Mouse (Mus musculus) lung, postnatal 0 days (tissue): ENCODE data around the gene Dlx6. TPM values are rescaled to one million over a fixed set of nuclear protein-coding genes. Genes with fewer than 3 reads are reported as not detected.

Source experiments
- ATAC-seq: fragments of 200-750 bp; cut with Nextera tagmentation; 2 replicates; pipeline ENCODE4 v1.8.0; 2017; ENCODE audit warnings: moderate library complexity
- DNase-seq: peaks from one replicate; pipeline ENCODE4 v3.0.0-alpha.2; 2016; ENCODE audit warnings: low spot score
- H3K27ac ChIP-seq: fragments of 300-500 bp; sonication (generic); 2 replicates; pipeline ENCODE4 v1.5.1; 2014; ENCODE audit warnings: antibody characterized with exemption, mild to moderate bottlenecking, low read length, mixed read lengths
- H3K27me3 ChIP-seq: fragments of 300-500 bp; sonication (generic); replicated peaks from 2 replicates; pipeline ENCODE4 v1.6.1; 2014; ENCODE audit warnings: low read length, mixed read lengths; ENCODE audit not compliant: insufficient read depth
- H3K36me3 ChIP-seq: fragments of 300-500 bp; sonication (generic); 2 replicates; pipeline ENCODE4 v1.6.1; 2014; ENCODE audit warnings: low read length, mixed read lengths; ENCODE audit not compliant: insufficient read depth
- H3K4me1 ChIP-seq: fragments of 300-500 bp; sonication (generic); 2 replicates; pipeline ENCODE4 v1.6.1; 2014; ENCODE audit warnings: antibody characterized with exemption, low read depth, low read length, mixed read lengths; ENCODE audit not compliant: insufficient read depth
- H3K4me2 ChIP-seq: fragments of 300-500 bp; sonication (generic); replicated peaks from 2 replicates; pipeline ENCODE4 v1.6.1; 2014; ENCODE audit warnings: low read depth, mild to moderate bottlenecking, low read length, moderate library complexity, mixed read lengths
- H3K4me3 ChIP-seq: fragments of 300-500 bp; sonication (generic); 2 replicates; pipeline ENCODE4 v1.5.1; 2014; ENCODE audit warnings: low read depth, low read length
- H3K9ac ChIP-seq: fragments of 300-500 bp; sonication (generic); replicated peaks from 2 replicates; pipeline ENCODE4 v1.6.1; 2014; ENCODE audit warnings: low read depth, mild to moderate bottlenecking
- H3K9me3 ChIP-seq: fragments of 300-500 bp; sonication (generic); 2 replicates; pipeline ENCODE4 v1.6.1; 2016; ENCODE audit warnings: low read length, mixed read lengths
- CTCF ChIP-seq: IDR thresholded peaks from 2 replicates; pipeline ENCODE4 v1.5.1; 2016; ENCODE audit warnings: antibody characterized with exemption, mild to moderate bottlenecking
- EP300 ChIP-seq: IDR thresholded peaks from 2 replicates; pipeline ENCODE4 v1.6.1; 2016; ENCODE audit warnings: antibody characterized with exemption, mild to moderate bottlenecking, control low read depth
- WGBS: fragments of 180-500 bp; shearing (Covaris S2); extraction: QIAGEN DNeasy Blood & Tissue Kit; methylation state at CpG from one replicate; pipeline ENCODE4 v1.1.7; 2014; 5-methylcytosine and 5-hydroxymethylcytosine counted together
- polyA plus RNA-seq: library from polyadenylated mRNA; unstranded; fragments of >200 nt; fragmentation: Nextera tagmentation; extraction: Ambion mirVana; gene quantifications from 2 replicates; pipeline ENCODE4 v1.2.1, GENCODE M21; 2015

Dlx6 gene
- polyA plus RNA-seq, 1 experiment from 2014 or later = not detected

GRCm38 (mm10) chr6:6878841-6879291 lies 15.7 kb downstream of the Dlx6 start:
- ATAC-seq = 0 out of 2 replicates have a peak, but pooled peaks have one; percentile 4
- WGBS = 4% methylated on average over 12 of the region's 14 CpGs
- Histone ChIP-seq H3K9ac (no peak overlapping the region), H3K36me3 (no peaks in the 10 kb centered on the region), H3K4me3 (no peak overlapping the region), H3K4me1 (no peaks in the 10 kb centered on the region), H3K9me3 (no peaks in the 10 kb centered on the region), H3K4me2 (no peak overlapping the region), H3K27me3 (peaks cover 96% of the 10 kb centered on the region), H3K27ac (no peak overlapping the region)
- DNase-seq = no peak
- TF ChIP-seq CTCF = 0 out of 2 replicates have a peak, but pooled peaks have one; percentile 4
- TF ChIP-seq EP300 = no peak

DNA sequence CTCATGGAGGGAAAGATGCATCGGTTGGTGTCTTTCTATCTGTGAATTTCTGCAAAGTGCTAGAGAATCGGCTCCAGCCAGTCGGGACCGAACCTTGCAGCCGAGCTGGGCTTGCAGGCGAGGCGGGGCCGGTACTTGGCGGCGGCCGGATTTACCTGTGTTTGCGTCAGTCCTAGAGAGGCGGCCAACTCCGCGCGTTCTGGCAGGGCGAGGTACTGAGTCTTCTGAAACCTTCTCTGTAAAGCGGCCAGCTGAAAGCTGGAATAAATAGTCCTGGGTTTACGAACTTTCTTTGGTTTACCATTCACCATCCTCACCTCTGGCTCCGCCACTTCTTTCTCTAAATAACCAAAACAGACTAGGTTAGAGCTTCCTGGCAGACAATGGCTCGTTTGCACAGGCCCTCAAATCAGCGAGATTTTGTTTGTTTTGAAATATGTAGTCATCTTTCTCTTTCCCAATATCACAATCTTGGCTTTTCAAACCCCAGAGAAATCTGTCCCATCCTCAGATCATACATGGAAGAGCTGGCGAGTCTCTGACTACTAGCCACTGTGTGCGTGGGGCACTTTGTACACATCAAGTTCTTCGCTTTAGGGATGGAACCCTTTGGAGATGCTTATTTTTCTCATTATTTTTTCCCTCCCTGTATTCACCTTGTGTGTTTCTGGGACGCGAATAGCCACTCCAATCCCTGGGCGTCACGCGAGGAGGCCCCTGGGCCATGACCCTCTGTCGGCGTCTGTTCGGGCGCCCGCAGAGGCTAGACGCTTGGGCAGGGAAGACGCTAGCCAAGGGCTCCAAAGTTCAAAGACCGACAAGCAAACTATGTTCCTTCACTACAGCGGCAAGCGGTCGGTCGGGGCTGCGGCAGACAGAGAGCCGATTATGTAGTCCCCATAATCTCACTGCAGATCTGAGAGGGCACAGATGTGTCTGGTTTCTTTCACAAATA lies 16.5 kb downstream of the Dlx6 start:
- WGBS = 4% methylated on average over 44 of the region's 44 CpGs
- Histone ChIP-seq H3K27me3 (peaks cover 94% of the 10 kb centered on the region), H3K9me3 (no peaks in the 10 kb centered on the region), H3K4me3 (no peak overlapping the region), H3K9ac (no peak overlapping the region), H3K36me3 (no peaks in the 10 kb centered on the region), H3K4me1 (no peaks in the 10 kb centered on the region), H3K4me2 (no peak overlapping the region), H3K27ac (no peak overlapping the region)
- ATAC-seq (no peak), DNase-seq (no peak)
- no peak for TF ChIP-seq EP300

- Histone ChIP-seq H3K27ac (no peak overlapping the region), H3K4me1 (no peaks in the 10 kb centered on the region), H3K36me3 (no peaks in the 10 kb centered on the region), H3K9ac (no peak overlapping the region), H3K9me3 (no peaks in the 10 kb centered on the region), H3K4me3 (peak overlapping the region; percentile 32; the same call in 1 of the 2 replicates), H3K27me3 (peaks cover 88% of the 10 kb centered on the region), H3K4me2 (peak overlapping the region; percentile 55; the same call in 1 of the 2 replicates)
- TF ChIP-seq EP300 (no peak), CTCF (no peak)
- ATAC-seq = no peak
- 2% methylated on average over 24 of the region's 24 CpGs for WGBS
- no peak for DNase-seq
Measured at GRCm38 (mm10) chr6:6880361-6881114, 17.4 kb downstream of the Dlx6 start.

GRCm38 (mm10) chr6:6881115-6881637 lies 18.0 kb downstream of the Dlx6 start:
- H3K4me2 ChIP-seq = peak overlapping the region; percentile 55
- H3K4me1 ChIP-seq = no peaks in the 10 kb centered on the region
- no peaks in the 10 kb centered on the region for H3K36me3 ChIP-seq
- no peak for TF ChIP-seq CTCF
- no peak for TF ChIP-seq EP300
- ATAC-seq = no peak
- peaks cover 81% of the 10 kb centered on the region for H3K27me3 ChIP-seq
- WGBS = 1% methylated on average over 29 of the region's 30 CpGs
- H3K4me3 ChIP-seq = peak overlapping the region; percentile 32
- H3K9ac ChIP-seq = no peak overlapping the region
- H3K27ac ChIP-seq = no peak overlapping the region
- no peaks in the 10 kb centered on the region for H3K9me3 ChIP-seq
- no peak for DNase-seq

- Histone ChIP-seq H3K4me3 (peak within 1 kb of the TSS; percentile 32), H3K27me3 (peaks cover 80% of the 10 kb centered on the region), H3K9ac (no peak within 1 kb of the TSS), H3K36me3 (no peaks in the 10 kb centered on the region), H3K4me2 (peak within 1 kb of the TSS; percentile 55), H3K27ac (no peak within 1 kb of the TSS), H3K4me1 (no peaks in the 10 kb centered on the region), H3K9me3 (no peaks in the 10 kb centered on the region)
- TF ChIP-seq EP300 = no peak
- TF ChIP-seq CTCF = no peak
- DNase-seq = peak; percentile 30
- ATAC-seq = peak; percentile 32; the same call in 1 of the 2 replicates
- WGBS = under 1% methylated on average over 32 of the region's 42 CpGs
Measured at GRCm38 (mm10) chr6:6881638-6882190, 18.6 kb downstream of the Dlx6 start, which contains the start of gene Dlx5. Dlx5 (minus strand) TSS chr6:6882085.
